Mouse (Mus musculus) heart, adult 11 months (tissue): ENCODE results near the gene Necab3.

Experiments
- DNase-seq: peaks from one replicate; pipeline ENCODE4 v3.0.0; 2022

Gene Necab3

GRCm38 (mm10) chr2:154541630-154542029 is 17.1 kb downstream of the Necab3 start:
- DNase-seq: no peak

GRCm38 (mm10) chr2:154539720-154540119 is 19.0 kb downstream of the Necab3 start:
- no peak for DNase-seq

- DNase-seq: no peak
Measured at GRCm38 (mm10) chr2:154538710-154539109, 20.0 kb downstream of the Necab3 start.

- DNase-seq: peak; percentile 94
Measured at GRCm38 (mm10) chr2:154538310-154538709, 20.4 kb downstream of the Necab3 start.

- DNase-seq: peak; percentile 91
Measured at GRCm38 (mm10) chr2:154534704-154535270, 23.9 kb downstream of the Necab3 start.

GRCm38 (mm10) chr2:154532888-154533287 is 25.8 kb downstream of the Necab3 start:
- no peak for DNase-seq

- DNase-seq: no peak
Measured at GRCm38 (mm10) chr2:154526531-154526930, 32.2 kb downstream of the Necab3 start.

- peak; percentile 40 for DNase-seq
Measured at GRCm38 (mm10) chr2:154525285-154525684, 33.4 kb downstream of the Necab3 start.

- DNase-seq: peak; percentile 66
Measured at GRCm38 (mm10) chr2:154522334-154522733, 36.4 kb downstream of the Necab3 start.

- DNase-seq: peak; percentile 34
Measured at GRCm38 (mm10) chr2:154521449-154521848, 37.2 kb downstream of the Necab3 start.

- DNase-seq: no peak
Measured at GRCm38 (mm10) chr2:154517424-154517823, 41.3 kb downstream of the Necab3 start.

- no peak for DNase-seq
Measured at GRCm38 (mm10) chr2:154516944-154517343, 41.7 kb downstream of the Necab3 start.

GRCm38 (mm10) chr2:154510141-154510540 is 48.5 kb downstream of the Necab3 start:
- peak; percentile 33 for DNase-seq

- peak; percentile 55 for DNase-seq
Measured at GRCm38 (mm10) chr2:154508450-154508849, 50.2 kb downstream of the Necab3 start.

- peak; percentile 83 for DNase-seq
Measured at GRCm38 (mm10) chr2:154507566-154508283, 51.0 kb downstream of the Necab3 start.

- no peak for DNase-seq
Measured at GRCm38 (mm10) chr2:154507076-154507475, 51.6 kb downstream of the Necab3 start.

GRCm38 (mm10) chr2:154500758-154501157 is 57.9 kb downstream of the Necab3 start:
- DNase-seq: no peak

- DNase-seq: peak; percentile 46
Measured at GRCm38 (mm10) chr2:154499717-154500247, 58.9 kb downstream of the Necab3 start.

GRCm38 (mm10) chr2:154498571-154498970 is 60.1 kb downstream of the Necab3 start:
- peak; percentile 79 for DNase-seq

GRCm38 (mm10) chr2:154495021-154495420 is 63.7 kb downstream of the Necab3 start:
- DNase-seq: no peak
